Mouse (Mus musculus) CH12.LX (cell line): ENCODE measurements around the gene Mark2. TPM values are rescaled to one million over a fixed set of nuclear protein-coding genes. Genes with fewer than 3 reads are reported as not detected.

Experiments
- DNase-seq: peaks from one replicate; pipeline ENCODE4 v3.0.0-alpha.2; 2013; ENCODE audit errors: extremely low read depth
- H3K27ac ChIP-seq: 2 replicates; pipeline ENCODE4 v1.5.1; 2012; ENCODE audit warnings: low read depth, mild to moderate bottlenecking, control low read depth, moderate library complexity; ENCODE audit not compliant: insufficient read depth
- H3K27me3 ChIP-seq: replicated peaks from 2 replicates; pipeline ENCODE3; 2012; ENCODE audit warnings: inconsistent platforms
- H3K36me3 ChIP-seq, 2 experiments: replicated peaks in 1 of 2; 2 replicates each; pipeline versions ENCODE3 to v1.6.1; 2012; ENCODE audit warnings: inconsistent platforms in 1 of 2, low read length in 1 of 2, mild to moderate bottlenecking in 1 of 2, mixed read lengths in 1 of 2, moderate library complexity in 1 of 2; ENCODE audit not compliant: control insufficient read depth in 1 of 2, insufficient read depth in 1 of 2
- H3K4me1 ChIP-seq, 2 experiments: 2 replicates each; pipeline ENCODE4 v1.6.1; 2012; ENCODE audit warnings: inconsistent platforms in 1 of 2, moderate library complexity in 1 of 2; ENCODE audit not compliant: insufficient read depth in 2 of 2, control insufficient read depth in 1 of 2
- H3K4me2 ChIP-seq: 2 replicates; pipeline ENCODE4 v1.6.1; 2012; ENCODE audit warnings: low read depth, mild to moderate bottlenecking, control low read depth; ENCODE audit not compliant: poor library complexity, insufficient read depth, severe bottlenecking
- H3K4me3 ChIP-seq, 3 experiments: fragments of 150-350 bp in 1 of 3; sonication (generic) in 1 of 3; replicated peaks in 1 of 3; 2 replicates each; pipeline versions ENCODE3 to v1.5.1; 2011 to 2012; ENCODE audit warnings: low read depth in 2 of 3, low read length in 2 of 3, mild to moderate bottlenecking in 2 of 3, moderate library complexity in 2 of 3, control low read depth in 1 of 3, improper control_type of control experiment in 1 of 3, inconsistent platforms in 1 of 3, mixed read lengths in 1 of 3; ENCODE audit not compliant: poor library complexity in 1 of 3
- H3K79me2 ChIP-seq: replicated peaks from 2 replicates; pipeline ENCODE4 v1.6.1; 2012; ENCODE audit warnings: mild to moderate bottlenecking, moderate library complexity; ENCODE audit not compliant: control insufficient read depth, poor library complexity, insufficient read depth, severe bottlenecking; ENCODE audit errors: extremely low read depth
- H3K9ac ChIP-seq: 2 replicates; pipeline ENCODE4 v1.6.1; 2012; ENCODE audit warnings: low read depth, mild to moderate bottlenecking, control low read depth, moderate library complexity; ENCODE audit not compliant: insufficient read depth
- H3K9me3 ChIP-seq: replicated peaks from 2 replicates; pipeline ENCODE3; 2012; ENCODE audit warnings: low read length, inconsistent platforms, mixed read lengths
- CHD2 ChIP-seq: IDR thresholded peaks from 2 replicates; pipeline ENCODE4 v1.6.1; 2011; ENCODE audit warnings: low read length, improper control_type of control experiment
- JUN ChIP-seq: IDR thresholded peaks from 2 replicates; pipeline ENCODE4 v1.6.1; 2011; ENCODE audit warnings: low read depth, mild to moderate bottlenecking, low read length, improper control_type of control experiment, moderate library complexity; ENCODE audit not compliant: insufficient read depth
- KAT2A ChIP-seq: IDR thresholded peaks from 2 replicates; pipeline ENCODE4 v1.6.1; 2012; ENCODE audit warnings: low read length, improper control_type of control experiment, inconsistent platforms; ENCODE audit not compliant: insufficient replicate concordance
- MAX ChIP-seq: IDR thresholded peaks from 2 replicates; pipeline ENCODE4 v1.6.1; 2011; ENCODE audit warnings: low read length, improper control_type of control experiment
- MAZ ChIP-seq: IDR thresholded peaks from 2 replicates; pipeline ENCODE4 v1.6.1; 2012; ENCODE audit warnings: low read depth, mild to moderate bottlenecking, inconsistent platforms, low read length, improper control_type of control experiment, moderate library complexity
- MYC ChIP-seq: IDR thresholded peaks from 2 replicates; pipeline ENCODE4 v1.6.1; 2011; ENCODE audit warnings: low read depth, mild to moderate bottlenecking, improper control_type of control experiment, low read length
- PAX5 ChIP-seq: IDR thresholded peaks from 2 replicates; pipeline ENCODE4 v1.6.1; 2012; ENCODE audit warnings: low read length, inconsistent platforms, mixed read lengths
- POLR2A ChIP-seq: IDR thresholded peaks from 2 replicates; pipeline ENCODE4 v1.6.1; 2011; ENCODE audit warnings: low read depth, mild to moderate bottlenecking, improper control_type of control experiment, low read length
- RAD21 ChIP-seq: IDR thresholded peaks from 2 replicates; pipeline ENCODE4 v1.6.1; 2011; ENCODE audit warnings: low read depth, mild to moderate bottlenecking, low read length, improper control_type of control experiment, moderate library complexity
- SIN3A ChIP-seq: IDR thresholded peaks from 2 replicates; pipeline ENCODE4 v1.6.1; 2012; ENCODE audit warnings: low read length, improper control_type of control experiment, inconsistent platforms
- USF2 ChIP-seq: conservative IDR thresholded peaks from 2 replicates; pipeline ENCODE4 v1.6.1; 2011; ENCODE audit warnings: low read depth, low read length, improper control_type of control experiment
- ZMIZ1 ChIP-seq: IDR thresholded peaks from 2 replicates; pipeline ENCODE4 v1.6.1; 2012; ENCODE audit warnings: low read depth, mild to moderate bottlenecking, inconsistent platforms, low read length, improper control_type of control experiment
- dilution Hi-C: fragments of 300-500 bp; cut with MboI; formaldehyde crosslinking; loops from 2 replicates; pipeline ENCODE4 v1.14.3; 2020; ENCODE audit warnings: low sequenced_read_pairs; ENCODE audit not compliant: extremely low pct_unique_long_range_greater_than_20kb, extremely low pct_ligation_motif_present
- in situ Hi-C: fragments of 300-500 bp; cut with MboI; formaldehyde crosslinking; loops from 3 replicates; pipeline ENCODE4 v1.14.3; 2019; ENCODE audit warnings: low sequenced_read_pairs, low pct_ligation_motif_present, low pct_unique_long_range_greater_than_20kb, mixed read lengths
- polyA plus RNA-seq: library from polyadenylated mRNA; unstranded; fragments of >175 nt; gene quantifications from 2 replicates; pipeline ENCODE4 v1.2.1, GENCODE M21; 2012; ENCODE audit warnings: low read depth; ENCODE audit not compliant: insufficient read length
- total RNA-seq, 2 experiments: library from RNA; depleted of rRNA; stranded (reverse); fragments of 300-350 nt in 1 of 2; fragments of >200 nt in 1 of 2; gene quantifications; 2 replicates each; pipeline ENCODE4 v1.2.3; 2012 to 2014

The Mark2 gene
- total and polyA plus RNA-seq, 3 experiments: 8.1 to 34.4 (median 19.0) TPM

DNA sequence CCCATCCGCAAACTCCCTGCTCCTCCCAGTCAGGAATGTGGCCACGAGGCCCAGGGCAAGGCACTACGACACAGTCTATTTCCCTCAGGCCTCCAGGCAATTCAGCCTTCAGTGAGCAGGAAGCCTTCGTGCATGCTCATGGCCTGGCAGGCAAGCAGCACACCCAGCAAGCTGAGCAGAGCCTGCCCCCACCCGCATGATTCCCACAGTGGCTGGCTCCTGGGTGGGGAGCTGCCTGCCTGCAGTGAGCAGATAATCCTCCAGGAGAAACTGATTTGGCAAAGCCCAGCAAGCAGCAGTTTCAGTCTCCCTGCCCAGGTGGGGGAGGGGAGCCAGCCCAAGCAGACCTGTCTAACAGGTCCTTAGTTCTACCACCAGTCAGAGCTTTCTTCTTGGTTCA lies 31.0 kb downstream of the Mark2 start:
- dilution Hi-C loops: no loop called here
- TF ChIP-seq USF2 (no peak), CHD2 (no peak), PAX5 (no peak), POLR2A (no peak), SIN3A (no peak), MAZ (no peak), ZMIZ1 (no peak)
- Histone ChIP-seq H3K4me2 (no peak overlapping the region), H3K9me3 (no peaks in the 10 kb centered on the region), H3K4me3 (no peak overlapping the region), H3K9ac (no peak overlapping the region), H3K36me3 (peaks cover 0 to 40% of the 10 kb centered on the region in 2 experiments), H3K4me1 (peaks cover 22 to 81% of the 10 kb centered on the region in 2 experiments), H3K79me2 (peaks cover 25% of the 10 kb centered on the region), H3K27me3 (no peaks in the 10 kb centered on the region), H3K27ac (no peak overlapping the region)
- in situ Hi-C loops: no loop called here
- DNase-seq: no peak

DNA sequence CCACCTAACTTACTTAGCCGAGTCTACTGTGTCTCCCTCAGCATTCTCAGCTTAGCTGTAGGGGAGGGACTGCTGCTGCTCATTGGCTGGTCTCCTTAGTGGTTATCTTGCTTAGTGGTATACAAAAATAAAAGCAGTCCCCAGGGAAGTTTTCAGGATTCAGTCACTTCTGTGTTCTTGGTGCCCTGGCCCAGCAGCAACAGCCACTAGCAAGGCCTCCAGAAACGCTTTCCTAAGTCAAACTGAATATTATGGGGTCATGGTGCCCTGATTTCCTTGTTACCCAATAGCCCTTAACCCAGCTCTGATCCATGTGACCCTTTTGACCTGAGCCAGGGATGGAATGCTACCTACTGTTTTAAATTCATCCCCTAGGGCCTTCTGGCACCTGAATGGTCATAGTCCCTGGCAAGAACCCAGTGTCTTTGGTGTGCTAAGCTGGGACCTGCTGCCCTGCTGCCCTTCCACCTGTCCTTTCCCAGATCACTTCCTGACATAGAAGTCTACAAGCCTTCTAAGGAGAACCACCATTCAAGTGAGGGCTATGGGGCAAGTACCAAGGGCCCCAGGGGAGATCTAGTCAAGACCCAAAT lies 31.8 kb downstream of the Mark2 start:
- no peaks in the 10 kb centered on the region for H3K27me3 ChIP-seq
- DNase-seq: no peak
- dilution Hi-C loops: no loop called here
- H3K4me2 ChIP-seq: no peak overlapping the region
- no peak overlapping the region for H3K27ac ChIP-seq
- in situ Hi-C loops: no loop called here
- peaks cover 0 to 44% of the 10 kb centered on the region in 2 experiments for H3K36me3 ChIP-seq
- H3K4me1 ChIP-seq: peaks cover 22 to 81% of the 10 kb centered on the region in 2 experiments
- no peak overlapping the region for H3K9ac ChIP-seq
- TF ChIP-seq KAT2A: no peak
- TF ChIP-seq USF2: no peak
- TF ChIP-seq JUN: no peak
- no peak for TF ChIP-seq MYC
- no peak for TF ChIP-seq RAD21
- H3K4me3 ChIP-seq: no peak overlapping the region
- H3K9me3 ChIP-seq: no peaks in the 10 kb centered on the region
- H3K79me2 ChIP-seq: peaks cover 25% of the 10 kb centered on the region

DNA sequence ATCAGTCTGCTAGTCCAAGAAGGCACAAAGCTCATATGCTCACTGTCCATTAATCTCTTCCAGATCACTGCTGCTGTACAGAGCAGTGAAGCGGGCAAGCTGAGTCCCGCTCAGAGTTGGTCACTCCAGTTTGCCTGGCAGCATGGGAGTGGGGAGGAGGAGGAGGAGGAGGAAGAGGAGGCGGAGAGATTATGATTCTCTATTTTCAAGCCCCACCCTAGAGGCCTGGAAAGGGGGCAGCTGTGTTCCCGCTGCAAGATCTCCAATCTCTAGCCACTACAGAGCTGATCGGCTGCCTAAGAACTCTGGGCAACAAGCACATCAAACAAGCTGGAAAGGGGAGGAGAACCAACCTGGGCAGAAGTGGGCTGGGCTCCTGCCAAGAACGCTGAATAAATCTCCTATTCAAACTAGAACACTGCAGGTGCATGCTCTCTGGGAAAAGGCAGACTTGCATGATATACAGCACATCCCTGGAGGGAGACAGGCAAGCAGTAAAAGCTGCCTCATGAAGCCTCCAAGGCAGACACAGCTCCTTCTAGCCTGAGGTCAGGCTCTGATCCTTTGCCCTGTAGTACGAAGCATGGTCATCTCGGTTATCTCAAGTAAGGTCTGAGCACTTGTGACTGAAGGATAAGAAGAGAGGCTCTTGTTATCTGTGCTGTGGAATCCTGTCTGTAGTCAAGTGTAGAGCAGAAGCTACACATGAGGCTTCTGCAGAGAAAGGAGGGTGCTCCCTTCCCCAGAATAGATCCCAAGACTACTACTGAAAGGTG lies 33.5 kb downstream of the Mark2 start:
- peaks cover 18% of the 10 kb centered on the region for H3K79me2 ChIP-seq
- dilution Hi-C loops: no loop called here
- H3K36me3 ChIP-seq: peaks cover 0 to 44% of the 10 kb centered on the region in 2 experiments
- H3K4me1 ChIP-seq: peaks cover 22 to 85% of the 10 kb centered on the region in 2 experiments
- H3K27me3 ChIP-seq: no peaks in the 10 kb centered on the region
- in situ Hi-C loops: no loop called here
- H3K27ac ChIP-seq: no peak overlapping the region
- no peak overlapping the region for H3K9ac ChIP-seq
- no peaks in the 10 kb centered on the region for H3K9me3 ChIP-seq
- no peak for DNase-seq
- no peak overlapping the region for H3K4me3 ChIP-seq
- TF ChIP-seq MAX: no peak
- H3K4me2 ChIP-seq: no peak overlapping the region
